Mouse (Mus musculus) thymus, adult 2 months (tissue): ENCODE results near the gene Nlrp14. TPM values are rescaled to one million over a fixed set of nuclear protein-coding genes. Genes with fewer than 3 reads are reported as not detected.

ENCODE experiments used
- DNase-seq: peaks from one replicate; pipeline ENCODE4 v3.0.0; 2021
- H3K27ac ChIP-seq: fragments of 200-500 bp; 2 replicates; pipeline ENCODE4 v1.5.1; 2012; ENCODE audit warnings: low read length, control low read depth; ENCODE audit not compliant: control insufficient read depth, insufficient read depth
- H3K27me3 ChIP-seq: fragments of 200-500 bp; 2 replicates; pipeline ENCODE4 v1.6.1; 2012; ENCODE audit warnings: mild to moderate bottlenecking, low read length, moderate library complexity, mixed read lengths; ENCODE audit not compliant: control insufficient read depth, insufficient read depth
- H3K36me3 ChIP-seq: fragments of 200-500 bp; 2 replicates; pipeline ENCODE4 v1.6.1; 2012; ENCODE audit warnings: mild to moderate bottlenecking, low read length, moderate library complexity; ENCODE audit not compliant: control insufficient read depth, insufficient read depth
- H3K4me1 ChIP-seq: fragments of 200-500 bp; replicated peaks from 2 replicates; pipeline ENCODE4 v1.6.1; 2012; ENCODE audit warnings: low read length; ENCODE audit not compliant: control insufficient read depth, insufficient read depth
- H3K4me3 ChIP-seq: fragments of 200-500 bp; 2 replicates; pipeline ENCODE4 v1.5.1; 2012; ENCODE audit warnings: mild to moderate bottlenecking, low read length, control low read depth, moderate library complexity; ENCODE audit not compliant: control insufficient read depth, insufficient read depth
- CTCF ChIP-seq: fragments of 200-500 bp; IDR thresholded peaks from 2 replicates; pipeline ENCODE4 v1.5.1; 2012; ENCODE audit warnings: mild to moderate bottlenecking, control low read depth, low read length, moderate library complexity, borderline replicate concordance; ENCODE audit not compliant: control insufficient read depth, poor library complexity, insufficient read depth; ENCODE audit errors: extremely low read depth
- POLR2A ChIP-seq: fragments of 200-500 bp; IDR thresholded peaks from 2 replicates; pipeline ENCODE4 v1.6.1; 2012; ENCODE audit warnings: mild to moderate bottlenecking, low read length, control low read depth, moderate library complexity; ENCODE audit not compliant: control insufficient read depth, poor library complexity, insufficient read depth; ENCODE audit errors: extremely low read depth
- WGBS: fragments of 180-500 bp; shearing (Covaris S2); methylation state at CpG from one replicate; pipeline ENCODE4 v1.1.7; 2018; 5-methylcytosine and 5-hydroxymethylcytosine counted together
- polyA plus RNA-seq: library from polyadenylated mRNA; depleted of rRNA; stranded (reverse); fragments of >200 nt; gene quantifications from 2 replicates; pipeline ENCODE4 v1.2.3, GENCODE M21; 2012; rRNA removed

Gene Nlrp14
- polyA plus RNA-seq, 1 experiment: not detected

DNA sequence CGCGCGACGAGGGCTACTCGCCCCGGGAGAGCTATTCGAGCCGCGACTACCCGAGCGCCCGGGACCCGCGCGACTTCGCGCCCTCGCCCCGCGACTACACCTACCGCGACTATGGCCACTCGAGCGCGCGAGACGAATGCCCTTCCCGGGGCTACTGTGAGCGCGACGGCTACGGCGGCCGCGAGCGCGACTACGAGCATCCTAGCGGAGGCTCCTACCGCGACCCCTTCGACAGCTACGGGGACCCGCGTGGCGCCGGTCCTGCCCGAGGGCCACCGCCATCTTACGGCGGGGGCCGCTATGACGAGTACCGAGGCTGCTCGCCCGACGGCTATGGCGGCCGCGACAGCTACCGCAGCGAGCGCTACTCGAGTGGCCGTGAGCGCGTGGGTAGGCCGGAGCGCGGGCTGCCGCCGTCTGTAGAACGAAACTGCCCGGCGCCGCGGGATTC is 43.4 kb downstream of the Nlrp14 start:
- Histone ChIP-seq H3K27me3 (no peaks in the 10 kb centered on the region), H3K36me3 (no peaks in the 10 kb centered on the region), H3K27ac (no peak overlapping the region), H3K4me1 (no peaks in the 10 kb centered on the region), H3K4me3 (no peak overlapping the region)
- WGBS: 62% methylated on average over 77 of the region's 77 CpGs
- DNase-seq: no peak
- no peak for TF ChIP-seq CTCF
- no peak for TF ChIP-seq POLR2A

DNA sequence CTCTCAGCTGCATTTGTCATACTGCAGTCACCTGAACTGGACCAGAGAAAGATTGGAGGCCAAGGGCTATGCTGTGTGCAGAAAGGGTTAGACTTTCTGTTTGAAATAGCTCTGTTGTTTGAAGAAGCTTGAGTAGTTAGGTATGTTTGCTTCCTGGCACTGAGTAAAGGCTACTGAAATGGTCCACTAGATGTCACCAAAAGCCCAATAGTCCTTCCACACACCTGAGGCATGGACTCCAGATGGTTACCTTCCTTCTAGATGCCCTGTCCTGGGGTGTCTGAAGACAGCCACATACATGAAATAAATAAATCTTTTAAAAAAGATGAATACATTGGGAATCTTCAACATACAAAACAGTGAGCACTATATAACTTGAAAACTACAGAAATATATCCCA is 48.9 kb downstream of the Nlrp14 start:
- Histone ChIP-seq H3K27me3 (no peaks in the 10 kb centered on the region), H3K4me3 (no peak overlapping the region), H3K4me1 (no peaks in the 10 kb centered on the region), H3K36me3 (no peaks in the 10 kb centered on the region), H3K27ac (no peak overlapping the region)
- no peak for TF ChIP-seq POLR2A
- no peak for TF ChIP-seq CTCF
- no peak for DNase-seq

GRCm38 (mm10) chr7:107216845-107217244 is 50.1 kb downstream of the Nlrp14 start:
- Histone ChIP-seq H3K27ac (no peak overlapping the region), H3K4me3 (no peak overlapping the region), H3K36me3 (no peaks in the 10 kb centered on the region), H3K4me1 (no peaks in the 10 kb centered on the region), H3K27me3 (no peaks in the 10 kb centered on the region)
- TF ChIP-seq POLR2A (no peak), CTCF (no peak)
- WGBS: 82% methylated on average over 2 of the region's 2 CpGs
- DNase-seq: no peak

GRCm38 (mm10) chr7:107236854-107237253 is 70.1 kb downstream of the Nlrp14 start:
- no peaks in the 10 kb centered on the region for H3K36me3 ChIP-seq
- no peaks in the 10 kb centered on the region for H3K4me1 ChIP-seq
- 71% methylated on average over 3 of the region's 3 CpGs for WGBS
- no peak for DNase-seq
- no peaks in the 10 kb centered on the region for H3K27me3 ChIP-seq
- H3K4me3 ChIP-seq: no peak overlapping the region
- no peak for TF ChIP-seq CTCF
- no peak for TF ChIP-seq POLR2A
- no peak overlapping the region for H3K27ac ChIP-seq

DNA sequence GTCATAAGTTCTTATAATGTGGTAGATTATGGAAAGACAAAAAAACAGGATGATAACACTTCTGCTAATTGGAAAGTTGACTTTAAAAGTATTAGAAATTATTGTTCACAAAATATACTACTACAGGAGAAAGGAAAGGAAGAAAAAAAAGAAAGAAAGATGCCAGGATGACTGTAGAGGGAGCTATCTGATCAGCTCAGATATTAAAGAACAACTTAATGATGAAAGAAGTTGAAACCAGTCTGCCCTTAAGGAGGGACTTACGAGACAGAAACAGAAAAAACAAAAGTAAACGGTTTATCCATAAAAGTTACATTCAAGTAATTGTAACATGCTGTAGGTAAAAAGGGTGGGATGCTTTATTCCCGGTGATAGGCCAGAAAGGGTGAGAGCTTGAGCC is 70.7 kb downstream of the Nlrp14 start:
- no peak for DNase-seq
- Histone ChIP-seq H3K36me3 (no peaks in the 10 kb centered on the region), H3K4me1 (no peaks in the 10 kb centered on the region), H3K4me3 (no peak overlapping the region), H3K27me3 (no peaks in the 10 kb centered on the region), H3K27ac (no peak overlapping the region)
- WGBS: 81% methylated on average over 3 of the region's 3 CpGs
- no peak for TF ChIP-seq CTCF

DNA sequence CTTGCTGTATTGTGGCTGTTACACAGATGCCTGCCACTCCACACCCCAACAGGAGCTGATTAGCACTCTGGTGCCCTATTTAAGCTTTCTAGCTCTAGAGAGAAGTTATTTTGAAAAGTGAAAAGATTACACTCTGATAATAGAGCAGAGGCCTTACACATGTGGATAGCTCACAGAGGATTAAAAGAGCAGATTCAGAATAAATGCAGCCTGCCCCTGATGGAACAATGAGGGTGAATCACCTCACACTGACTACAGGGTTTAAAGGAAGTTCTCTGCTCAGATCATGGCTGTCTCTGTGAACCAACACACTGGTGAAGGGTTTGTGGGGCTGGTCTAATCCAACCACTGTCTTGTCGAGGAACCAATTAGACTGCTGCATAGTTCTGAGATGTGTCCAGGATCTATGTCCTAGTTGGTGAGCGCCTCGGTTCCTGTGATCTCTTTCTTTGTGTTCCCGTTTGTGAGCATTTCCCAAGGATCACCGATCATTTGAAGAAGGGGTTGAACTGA is 74.6 kb downstream of the Nlrp14 start:
- no peaks in the 10 kb centered on the region for H3K4me1 ChIP-seq
- TF ChIP-seq POLR2A: no peak
- TF ChIP-seq CTCF: no peak
- no peaks in the 10 kb centered on the region for H3K27me3 ChIP-seq
- DNase-seq: no peak
- no peaks in the 10 kb centered on the region for H3K36me3 ChIP-seq
- no peak overlapping the region for H3K4me3 ChIP-seq
- H3K27ac ChIP-seq: no peak overlapping the region
- 90% methylated on average over 5 of the region's 5 CpGs for WGBS

Other genes starting within 250 kb of the Nlrp14 start
- not detected in 2 replicates for gene Olfr709-ps1, start 234.8 kb upstream of the Nlrp14 start, polyA plus RNA-seq
- gene Olfr710, start 218.7 kb upstream of the Nlrp14 start, polyA plus RNA-seq: not detected in 2 replicates
- not detected in 2 replicates for gene Olfr6, start 203.1 kb upstream of the Nlrp14 start, polyA plus RNA-seq
- not detected in 2 replicates for gene Olfr711, start 191.5 kb upstream of the Nlrp14 start, polyA plus RNA-seq
- not detected in 2 replicates for gene Olfr2, start 160.9 kb upstream of the Nlrp14 start, polyA plus RNA-seq
- not detected in 2 replicates for gene Olfr713, start 135.8 kb upstream of the Nlrp14 start, polyA plus RNA-seq
- gene Olfr714, start 96.0 kb upstream of the Nlrp14 start, polyA plus RNA-seq: not detected in 2 replicates
- not detected in 2 replicates for gene Olfr17, start 73.8 kb upstream of the Nlrp14 start, polyA plus RNA-seq
- not detected in 2 replicates for gene Olfr715b, start 56.6 kb upstream of the Nlrp14 start, polyA plus RNA-seq
- gene Olfr715, start 35.9 kb upstream of the Nlrp14 start, polyA plus RNA-seq: not detected in 2 replicates
- not detected in 2 replicates for gene Olfr716, start 28.7 kb upstream of the Nlrp14 start, polyA plus RNA-seq
- 0.07 TPM in 1 of 2 replicates, not detected in the other for gene Rbmxl2, start 42.5 kb downstream of the Nlrp14 start, polyA plus RNA-seq
- gene Syt9, start 203.7 kb downstream of the Nlrp14 start, polyA plus RNA-seq: 0.07 TPM in 1 of 2 replicates, not detected in the other